Mouse (Mus musculus) ZHBTc4 (cell line): ENCODE measurements around the gene Oxsr1.
"Not testable (repeated sequence)": the region's sequence is repeated elsewhere in the genome, so short reads cannot be mapped to it uniquely, and the experiment has no call there.

ENCODE experiments used
- DNase-seq: peaks from one replicate; pipeline ENCODE4 v3.0.0-alpha.2; 2011; ENCODE audit warnings: low read depth, low spot score

Oxsr1 gene

GRCm38 (mm10) chr9:119322289-119323259 lies at the start of gene Oxsr1:
TSS of gene Oxsr1 (minus strand) at chr9:119322427.
- peak; percentile 100 for DNase-seq

GRCm38 (mm10) chr9:119371251-119371650 lies 49.0 kb upstream of the Oxsr1 start:
- no peak for DNase-seq

- DNase-seq, result not testable (repeated sequence)
Measured at GRCm38 (mm10) chr9:119370770-119371169, 48.5 kb upstream of the Oxsr1 start.

GRCm38 (mm10) chr9:119368367-119368766 lies 46.1 kb upstream of the Oxsr1 start:
- DNase-seq, result no peak

GRCm38 (mm10) chr9:119365284-119365683 lies 43.1 kb upstream of the Oxsr1 start, which contains the start of gene Slc22a14:
TSS of gene Slc22a14 (minus strand) at chr9:119365553.
- no peak for DNase-seq

- no peak for DNase-seq
Measured at GRCm38 (mm10) chr9:119363229-119363628, 41.0 kb upstream of the Oxsr1 start.

- peak; percentile 50 for DNase-seq
Measured at GRCm38 (mm10) chr9:119361416-119361815, 39.2 kb upstream of the Oxsr1 start.

GRCm38 (mm10) chr9:119358058-119358429 lies 35.8 kb upstream of the Oxsr1 start:
- DNase-seq, result no peak

GRCm38 (mm10) chr9:119357331-119358057 lies 35.3 kb upstream of the Oxsr1 start, which contains the start of gene Xylb:
TSS of gene Xylb (plus strand) at chr9:119357381.
- peak; percentile 98 for DNase-seq

- DNase-seq, result peak; percentile 43
Measured at GRCm38 (mm10) chr9:119355943-119356342, 33.7 kb upstream of the Oxsr1 start.

GRCm38 (mm10) chr9:119353926-119354325 lies 31.7 kb upstream of the Oxsr1 start:
- no peak for DNase-seq

GRCm38 (mm10) chr9:119352060-119352459 lies 29.8 kb upstream of the Oxsr1 start:
- peak; percentile 89 for DNase-seq

GRCm38 (mm10) chr9:119350947-119351705 lies 28.9 kb upstream of the Oxsr1 start:
- DNase-seq, result no peak

- DNase-seq, result no peak
Measured at GRCm38 (mm10) chr9:119350531-119350930, 28.3 kb upstream of the Oxsr1 start.

- DNase-seq, result no peak
Measured at GRCm38 (mm10) chr9:119346376-119346775, 24.1 kb upstream of the Oxsr1 start.

GRCm38 (mm10) chr9:119342728-119343127 lies 20.5 kb upstream of the Oxsr1 start:
- DNase-seq, result no peak

GRCm38 (mm10) chr9:119340909-119341816 lies 18.9 kb upstream of the Oxsr1 start, which contains the start of gene Myd88:
TSS of gene Myd88 (minus strand) at chr9:119341411.
- peak; percentile 100 for DNase-seq

- no peak for DNase-seq
Measured at GRCm38 (mm10) chr9:119340212-119340580, 18.0 kb upstream of the Oxsr1 start.

- peak; percentile 66 for DNase-seq
Measured at GRCm38 (mm10) chr9:119339558-119340211, 17.5 kb upstream of the Oxsr1 start, which contains the start of gene Acaa1a. TSS of gene Acaa1a (plus strand) at chr9:119339676.

- no peak for DNase-seq
Measured at GRCm38 (mm10) chr9:119339106-119339505, 16.9 kb upstream of the Oxsr1 start.
